Mouse (Mus musculus) neural tube, embryonic 14.5 days (tissue): ENCODE results near the gene Iqsec2. TPM values are rescaled to one million over a fixed set of nuclear protein-coding genes. Genes with fewer than 3 reads are reported as not detected.

Experiments
- polyA plus RNA-seq: library from polyadenylated mRNA; unstranded; fragments of >200 nt; fragmentation: Nextera tagmentation; extraction: Ambion mirVana; gene quantifications from 2 replicates; pipeline ENCODE4 v1.2.1, GENCODE M21; 2014

Gene Iqsec2
- polyA plus RNA-seq, 1 experiment from 2014 or later: 10.5 TPM

Other genes starting within 250 kb of the Iqsec2 start
- 113 and 120 TPM in 2 replicates for gene Hsd17b10, start 142.4 kb upstream of the Iqsec2 start, polyA plus RNA-seq
- 1.0 and 1.1 TPM in 2 replicates for gene Ribc1, start 128.0 kb upstream of the Iqsec2 start, polyA plus RNA-seq
- gene Smc1a, start 127.8 kb upstream of the Iqsec2 start, polyA plus RNA-seq: 69.9 and 88.8 TPM in 2 replicates
- 26.5 and 35.5 TPM in 2 replicates for gene Kdm5c, start 88.8 kb downstream of the Iqsec2 start, polyA plus RNA-seq
- gene Kantr, start 183.2 kb downstream of the Iqsec2 start, polyA plus RNA-seq: 33.4 and 38.9 TPM in 2 replicates
- gene Tspyl2, start 198.2 kb downstream of the Iqsec2 start, polyA plus RNA-seq: 45.6 and 47.4 TPM in 2 replicates
- gene Gpr173, start 224.4 kb downstream of the Iqsec2 start, polyA plus RNA-seq: 6.3 and 6.9 TPM in 2 replicates